Mouse (Mus musculus): Measurements from ENCODE around the gene Eng. TPM values are rescaled to one million over a fixed set of nuclear protein-coding genes. Genes with fewer than 3 reads are reported as not detected.

The Eng gene
- polyA plus RNA-seq (2015; fragmentation: Nextera tagmentation; extraction: Ambion mirVana), result 71.9 and 82.1 TPM in 2 replicates

DNA sequence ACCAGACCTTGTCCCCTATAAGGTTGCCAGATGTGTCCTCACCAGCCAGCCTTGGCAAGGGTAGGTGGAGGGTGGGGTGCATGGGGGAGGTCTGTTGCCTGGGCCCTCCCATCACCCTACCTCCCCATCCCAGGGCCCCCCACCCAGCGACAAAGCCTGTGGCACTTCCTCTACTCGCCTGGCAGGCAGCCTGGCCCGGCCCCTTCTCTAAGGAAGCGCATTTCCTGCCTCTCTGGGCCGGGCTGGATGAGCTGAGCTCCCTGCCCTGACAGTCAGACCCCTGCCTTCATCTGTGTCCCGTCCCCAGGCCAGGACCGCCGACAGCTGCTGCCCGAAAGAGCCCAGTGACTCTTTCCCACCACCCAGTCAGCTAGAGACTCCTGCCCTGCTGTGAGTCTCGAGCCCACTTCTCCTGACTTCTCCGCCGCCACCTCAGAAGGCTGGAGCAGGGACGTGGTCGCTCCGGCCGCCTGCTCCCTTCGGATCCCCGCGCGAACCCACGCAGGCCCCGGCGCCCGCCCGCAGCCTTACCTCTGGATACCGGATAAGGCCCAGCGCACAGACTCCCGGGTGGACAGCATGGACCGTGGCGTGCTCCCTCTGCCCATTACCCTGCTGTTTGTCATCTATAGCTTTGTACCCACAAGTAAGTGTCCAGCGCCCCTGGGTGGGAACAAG, at the start of gene Eng:
Eng (plus strand) TSS at position 217 of the 678 bp plus-strand sequence.
- Histone ChIP-seq H3K27ac (peak within 1 kb of the TSS; percentile 78), H3K4me1 (peaks cover 46% of the 10 kb centered on the region), H3K4me2 (peak within 1 kb of the TSS; percentile 48), H3K36me3 (no peaks in the 10 kb centered on the region), H3K9ac (peak within 1 kb of the TSS; percentile 39), H3K9me3 (replicated peaks) (no peaks in the 10 kb centered on the region), H3K4me3 (replicated peaks) (peak within 1 kb of the TSS; percentile 45), H3K27me3 (no peaks in the 10 kb centered on the region)
- WGBS, result 52% methylated on average over 31 of the region's 31 CpGs
- ATAC-seq (replicated peaks; ENCODE audit: low FRiP score), result peak; percentile 71

DNA sequence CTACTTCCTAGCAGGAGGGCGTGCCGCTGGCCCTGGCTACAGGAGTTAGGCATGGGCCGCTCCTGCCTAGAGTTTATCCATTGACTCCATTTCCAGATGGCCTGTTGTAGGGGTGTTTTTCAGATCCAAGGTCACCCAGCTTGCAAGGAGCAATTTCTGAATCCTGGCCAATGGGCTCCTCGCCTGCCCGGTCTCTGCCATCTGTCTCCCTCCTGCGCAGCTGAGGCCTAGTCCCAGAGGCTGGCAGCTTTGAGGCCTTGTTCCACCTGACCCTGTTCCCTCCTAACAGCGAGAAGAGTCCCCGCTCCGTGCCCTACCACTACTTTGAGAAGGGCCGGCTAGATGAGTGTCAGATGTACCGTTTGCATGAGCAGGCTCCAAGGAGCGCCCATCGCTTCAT, 49.7 kb upstream of the Eng start:
- Histone ChIP-seq H3K9ac (no peak overlapping the region), H3K36me3 (peaks cover 30% of the 10 kb centered on the region), H3K27ac (no peak overlapping the region), H3K4me3 (replicated peaks) (no peak overlapping the region), H3K4me2 (no peak overlapping the region), H3K27me3 (no peaks in the 10 kb centered on the region), H3K9me3 (replicated peaks) (no peaks in the 10 kb centered on the region), H3K4me1 (peaks cover 10% of the 10 kb centered on the region)
- 93% methylated on average over 13 of the region's 13 CpGs for WGBS
- ATAC-seq (replicated peaks; ENCODE audit: low FRiP score), result no peak

DNA sequence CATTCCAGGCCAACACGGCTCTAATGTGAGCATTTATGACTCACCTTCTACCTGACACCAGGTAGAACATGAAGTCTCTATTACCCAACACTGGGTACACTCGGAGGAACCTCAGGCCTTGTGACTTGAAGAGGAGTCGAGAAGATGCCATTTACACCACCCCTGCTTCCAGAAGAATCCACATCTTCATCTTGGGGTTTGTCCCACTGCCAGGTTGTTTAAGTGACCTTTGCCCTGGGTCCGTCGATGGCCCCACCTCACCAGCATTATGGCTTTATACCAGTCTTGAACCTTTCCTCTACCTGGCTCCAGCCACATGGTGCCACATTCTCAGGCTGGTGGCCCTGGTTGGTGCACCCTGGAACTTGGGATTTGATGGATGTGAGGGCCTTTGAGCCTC, 49.1 kb upstream of the Eng start:
- H3K4me3 ChIP-seq (replicated peaks), result no peak overlapping the region
- H3K27ac ChIP-seq, result no peak overlapping the region
- H3K4me2 ChIP-seq, result no peak overlapping the region
- peaks cover 15% of the 10 kb centered on the region for H3K4me1 ChIP-seq
- ATAC-seq (replicated peaks; ENCODE audit: low FRiP score), result no peak
- H3K27me3 ChIP-seq, result no peaks in the 10 kb centered on the region
- peaks cover 30% of the 10 kb centered on the region for H3K36me3 ChIP-seq
- no peaks in the 10 kb centered on the region for H3K9me3 ChIP-seq (replicated peaks)
- WGBS, result 86% methylated on average over 5 of the region's 5 CpGs
- H3K9ac ChIP-seq, result no peak overlapping the region

DNA sequence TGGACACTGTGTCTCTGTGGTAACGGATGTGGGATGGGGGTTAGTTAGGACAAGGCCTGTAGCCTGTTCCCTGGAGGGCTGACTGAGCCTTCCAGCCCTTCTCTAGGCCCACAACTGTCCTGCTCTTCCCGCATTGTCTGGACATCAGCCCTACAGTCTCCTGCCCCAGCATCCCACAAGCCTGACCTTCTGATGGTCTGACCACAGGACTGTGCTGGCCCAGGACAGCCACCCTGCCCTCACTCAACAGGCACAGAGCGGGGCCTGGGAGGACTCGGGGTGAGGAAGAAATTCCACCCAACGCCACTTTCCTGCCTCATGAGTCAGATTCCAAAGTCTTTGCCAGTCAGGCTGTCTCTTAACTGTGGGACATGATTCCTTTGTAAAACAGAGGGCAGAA, 48.7 kb upstream of the Eng start:
- H3K36me3 ChIP-seq, result peaks cover 30% of the 10 kb centered on the region
- 84% methylated on average over 5 of the region's 5 CpGs for WGBS
- no peak overlapping the region for H3K9ac ChIP-seq
- no peaks in the 10 kb centered on the region for H3K9me3 ChIP-seq (replicated peaks)
- no peaks in the 10 kb centered on the region for H3K27me3 ChIP-seq
- H3K4me3 ChIP-seq (replicated peaks), result no peak overlapping the region
- H3K4me1 ChIP-seq, result peaks cover 20% of the 10 kb centered on the region
- H3K4me2 ChIP-seq, result no peak overlapping the region
- H3K27ac ChIP-seq, result no peak overlapping the region
- no peak for ATAC-seq (replicated peaks; ENCODE audit: low FRiP score)

DNA sequence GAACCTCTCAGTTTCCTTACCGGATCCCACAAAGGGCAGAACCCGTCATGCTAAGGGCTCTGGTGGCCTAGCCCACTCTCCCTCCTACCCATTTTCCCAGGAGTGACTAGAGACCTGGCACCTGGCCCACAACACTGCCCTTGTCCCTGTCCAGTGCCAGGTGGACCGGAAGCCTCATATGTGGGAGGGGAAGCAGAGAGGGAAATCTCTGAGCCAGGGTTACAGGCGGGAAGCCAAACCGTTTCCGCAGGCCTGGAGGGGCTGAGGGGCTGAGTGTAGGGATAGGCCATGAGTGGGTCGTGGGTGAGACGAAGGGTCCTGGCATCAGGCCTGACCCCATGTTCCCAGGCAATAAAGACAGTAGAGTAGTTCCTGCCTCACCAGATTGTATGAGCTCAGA, 47.9 kb upstream of the Eng start:
- H3K27ac ChIP-seq, result no peak overlapping the region
- peaks cover 30% of the 10 kb centered on the region for H3K36me3 ChIP-seq
- no peak overlapping the region for H3K4me3 ChIP-seq (replicated peaks)
- H3K9me3 ChIP-seq (replicated peaks), result no peaks in the 10 kb centered on the region
- no peaks in the 10 kb centered on the region for H3K27me3 ChIP-seq
- no peak overlapping the region for H3K4me2 ChIP-seq
- no peak overlapping the region for H3K9ac ChIP-seq
- H3K4me1 ChIP-seq, result peaks cover 20% of the 10 kb centered on the region
- ATAC-seq (replicated peaks; ENCODE audit: low FRiP score), result no peak
- 60% methylated on average over 8 of the region's 8 CpGs for WGBS

DNA sequence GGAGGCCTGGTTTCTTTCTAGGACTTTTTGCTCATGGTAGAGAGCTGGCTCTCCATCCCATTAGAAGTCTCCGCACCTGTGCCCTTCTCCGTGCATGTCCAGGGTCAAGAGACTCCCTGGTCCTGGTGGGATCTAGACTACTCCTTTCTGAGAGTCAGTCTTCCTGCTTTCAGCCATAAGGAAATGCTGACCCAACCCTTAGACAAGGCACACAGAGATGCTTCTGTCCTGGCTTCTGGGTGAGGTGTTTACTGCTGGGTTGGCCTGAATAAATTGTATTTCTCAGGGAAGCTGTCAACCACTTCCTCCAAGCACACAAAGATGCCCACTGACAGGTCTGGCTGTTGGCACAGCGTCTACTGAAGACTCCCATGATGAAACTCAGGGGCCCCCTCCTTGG, 47.0 kb upstream of the Eng start, which contains the start of gene St6galnac6:
St6galnac6 (plus strand) TSS at position 301 of the 400 bp plus-strand sequence.
- no peaks in the 10 kb centered on the region for H3K9me3 ChIP-seq (replicated peaks)
- H3K27me3 ChIP-seq, result no peaks in the 10 kb centered on the region
- no peak within 1 kb of the TSS for H3K27ac ChIP-seq
- ATAC-seq (replicated peaks; ENCODE audit: low FRiP score), result no peak
- peaks cover 23% of the 10 kb centered on the region for H3K36me3 ChIP-seq
- H3K4me1 ChIP-seq, result peaks cover 20% of the 10 kb centered on the region
- H3K4me2 ChIP-seq, result no peak within 1 kb of the TSS
- 92% methylated on average over 3 of the region's 3 CpGs for WGBS
- no peak within 1 kb of the TSS for H3K4me3 ChIP-seq (replicated peaks)
- no peak within 1 kb of the TSS for H3K9ac ChIP-seq

DNA sequence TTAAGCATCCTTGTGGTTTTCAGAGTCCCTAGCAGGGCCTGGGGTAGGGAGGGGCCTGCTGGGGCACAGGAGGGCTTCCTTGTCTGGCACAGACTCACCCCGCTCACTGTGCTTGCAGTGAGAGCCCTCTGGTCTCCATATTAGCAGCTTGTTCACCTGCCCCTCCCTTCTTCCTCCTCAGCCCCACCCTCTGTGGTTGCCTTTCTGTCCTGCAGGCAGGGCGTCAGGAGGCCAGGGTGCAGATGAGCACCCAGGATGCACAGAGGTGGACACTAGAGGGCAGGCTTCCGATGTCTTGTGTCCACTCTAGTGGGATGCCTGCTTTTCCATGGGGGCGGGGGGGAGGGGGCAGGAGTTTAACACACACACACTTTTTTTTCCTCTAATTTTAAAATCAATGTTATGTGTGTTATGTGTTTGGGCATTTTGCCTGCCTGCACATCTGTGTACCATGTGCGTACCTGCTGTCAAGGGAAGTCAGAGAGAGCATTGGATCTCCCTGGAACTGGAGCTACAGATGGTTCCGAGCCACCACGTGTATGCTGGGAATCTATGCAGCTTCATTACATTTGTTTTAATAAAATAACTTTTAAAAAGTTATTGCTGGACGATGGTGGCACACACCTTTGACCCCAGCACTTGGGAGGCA, 44.9 kb upstream of the Eng start:
- ATAC-seq (replicated peaks; ENCODE audit: low FRiP score), result 0 out of 2 replicates have a peak, but pooled peaks have one; percentile 30

DNA sequence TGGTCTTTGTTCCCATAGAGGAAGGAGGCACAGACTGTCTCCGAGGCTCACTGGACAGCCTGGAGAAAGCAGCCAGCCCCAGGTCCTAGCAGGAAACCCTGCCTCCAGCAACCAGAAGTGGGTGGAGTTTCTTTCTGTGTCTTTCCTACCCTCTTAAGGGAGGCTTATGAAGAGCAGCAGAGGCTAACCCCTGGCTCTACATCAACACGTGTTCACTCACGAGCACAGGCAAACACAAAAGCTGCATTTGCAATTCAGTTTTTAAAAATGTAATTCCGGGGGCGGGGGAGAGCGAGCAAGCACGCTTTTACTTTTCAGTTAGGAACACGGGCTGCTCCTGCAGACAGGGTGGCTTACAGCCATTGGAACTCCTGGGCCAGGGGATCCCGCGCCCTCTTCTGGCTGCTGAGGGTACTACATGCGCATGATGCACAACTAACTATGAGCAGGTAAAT, 43.8 kb upstream of the Eng start:
- Histone ChIP-seq H3K27me3 (no peaks in the 10 kb centered on the region), H3K9ac (peak overlapping the region; percentile 27; the same call in 1 of the 2 replicates), H3K9me3 (replicated peaks) (no peaks in the 10 kb centered on the region), H3K36me3 (peaks cover 4% of the 10 kb centered on the region; the same call in 1 of the 2 replicates), H3K4me1 (peaks cover 34% of the 10 kb centered on the region), H3K4me3 (replicated peaks) (peak overlapping the region; percentile 44), H3K4me2 (peak overlapping the region; percentile 62), H3K27ac (peak overlapping the region; percentile 72)
- ATAC-seq (replicated peaks; ENCODE audit: low FRiP score), result peak; percentile 61; the same call in 1 of the 2 replicates
- whole genome bisulfite sequencing, result under 1% methylated on average over 11 of the region's 11 CpGs

More for the DNA sequence above, 44.9 kb upstream of the Eng start:
- no peak overlapping the region for H3K27ac ChIP-seq
- H3K9me3 ChIP-seq (replicated peaks), result no peaks in the 10 kb centered on the region
- H3K27me3 ChIP-seq, result no peaks in the 10 kb centered on the region
- H3K4me2 ChIP-seq, result no peak overlapping the region
- H3K9ac ChIP-seq, result no peak overlapping the region
- H3K4me1 ChIP-seq, result peaks cover 23% of the 10 kb centered on the region
- H3K36me3 ChIP-seq, result peaks cover 11% of the 10 kb centered on the region
- WGBS, result 52% methylated on average over 8 of the region's 8 CpGs
- no peak overlapping the region for H3K4me3 ChIP-seq (replicated peaks)

DNA sequence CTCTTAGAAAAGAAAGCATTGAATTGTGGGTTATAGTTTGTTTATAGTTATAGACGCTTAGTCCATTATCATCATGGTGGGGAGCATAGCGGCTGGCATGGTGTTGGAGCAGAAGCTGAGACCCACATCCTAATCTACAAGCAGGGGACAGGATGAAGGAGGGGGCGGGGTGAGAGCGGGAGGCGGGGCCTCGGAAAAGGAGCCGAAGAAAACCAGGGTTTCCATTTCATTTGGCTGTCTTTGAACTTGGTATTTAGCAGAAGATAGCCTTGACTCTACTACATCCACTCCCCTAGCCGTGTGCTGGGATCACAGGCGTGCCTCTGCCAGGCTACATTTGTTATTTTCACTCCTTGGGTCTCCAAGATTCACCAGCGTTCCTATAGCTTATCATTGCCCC, 41.8 kb upstream of the Eng start:
- WGBS, result 47% methylated on average over 10 of the region's 10 CpGs
- Histone ChIP-seq H3K4me3 (replicated peaks) (no peak overlapping the region), H3K4me1 (peaks cover 47% of the 10 kb centered on the region), H3K36me3 (no peaks in the 10 kb centered on the region), H3K9ac (no peak overlapping the region), H3K27ac (no peak overlapping the region), H3K4me2 (no peak overlapping the region), H3K9me3 (replicated peaks) (no peaks in the 10 kb centered on the region), H3K27me3 (no peaks in the 10 kb centered on the region)
- ATAC-seq (replicated peaks; ENCODE audit: low FRiP score), result no peak

DNA sequence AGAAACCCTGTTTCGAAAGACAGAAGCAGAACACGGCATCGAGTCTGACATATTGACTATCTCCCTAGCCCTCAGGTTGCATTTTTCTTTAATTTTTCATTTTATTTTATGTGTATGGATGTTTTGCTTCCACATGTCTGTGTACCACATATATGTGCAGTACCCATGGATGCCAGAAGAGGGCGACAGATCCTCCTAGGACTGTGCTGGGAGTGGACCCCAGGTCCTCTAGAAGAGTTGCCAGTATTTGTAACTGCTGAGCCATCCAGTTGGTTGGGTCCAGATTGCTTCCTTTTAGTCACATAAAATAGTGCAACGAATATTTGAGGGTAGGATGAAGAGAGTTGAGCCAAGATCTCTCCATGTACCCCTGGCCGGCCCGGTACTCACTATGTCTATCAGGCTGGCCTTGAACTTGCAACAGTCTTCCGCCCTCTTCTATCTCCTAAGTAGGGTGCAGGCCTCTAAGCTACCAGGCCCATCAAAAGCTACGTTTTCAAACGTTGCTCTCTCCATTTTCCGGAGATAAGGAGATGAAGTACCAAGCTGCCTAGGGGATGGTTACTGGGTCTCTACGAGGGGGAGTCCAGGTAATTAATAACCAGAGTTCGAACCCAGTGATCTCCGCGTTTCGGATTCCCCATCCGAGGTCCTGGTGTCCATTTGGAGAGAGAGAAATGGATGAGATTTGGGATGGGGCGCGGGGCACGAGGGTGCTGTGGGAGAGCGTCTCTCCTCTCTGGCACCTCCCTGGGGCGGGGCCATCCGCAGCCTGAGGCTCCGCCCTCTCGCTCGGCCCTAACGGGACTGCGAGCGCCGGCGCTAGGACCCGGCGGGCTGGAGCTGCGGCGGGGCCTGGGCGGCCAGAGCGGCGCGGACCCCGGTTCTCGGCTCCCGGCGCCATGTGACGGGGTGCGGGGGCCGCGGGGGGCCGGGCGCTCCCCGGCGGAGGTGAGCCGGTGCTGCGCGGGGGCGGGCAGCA, 39.9 kb upstream of the Eng start:
- Histone ChIP-seq H3K4me3 (replicated peaks) (peak overlapping the region; percentile 79), H3K4me2 (peak overlapping the region; percentile 98), H3K9ac (peak overlapping the region; percentile 76), H3K4me1 (peaks cover 59% of the 10 kb centered on the region), H3K27ac (peak overlapping the region; percentile 84), H3K36me3 (no peaks in the 10 kb centered on the region), H3K9me3 (replicated peaks) (no peaks in the 10 kb centered on the region), H3K27me3 (no peaks in the 10 kb centered on the region)
- ATAC-seq (replicated peaks; ENCODE audit: low FRiP score), result peak; percentile 76
- WGBS, result 12% methylated on average over 48 of the region's 55 CpGs

DNA sequence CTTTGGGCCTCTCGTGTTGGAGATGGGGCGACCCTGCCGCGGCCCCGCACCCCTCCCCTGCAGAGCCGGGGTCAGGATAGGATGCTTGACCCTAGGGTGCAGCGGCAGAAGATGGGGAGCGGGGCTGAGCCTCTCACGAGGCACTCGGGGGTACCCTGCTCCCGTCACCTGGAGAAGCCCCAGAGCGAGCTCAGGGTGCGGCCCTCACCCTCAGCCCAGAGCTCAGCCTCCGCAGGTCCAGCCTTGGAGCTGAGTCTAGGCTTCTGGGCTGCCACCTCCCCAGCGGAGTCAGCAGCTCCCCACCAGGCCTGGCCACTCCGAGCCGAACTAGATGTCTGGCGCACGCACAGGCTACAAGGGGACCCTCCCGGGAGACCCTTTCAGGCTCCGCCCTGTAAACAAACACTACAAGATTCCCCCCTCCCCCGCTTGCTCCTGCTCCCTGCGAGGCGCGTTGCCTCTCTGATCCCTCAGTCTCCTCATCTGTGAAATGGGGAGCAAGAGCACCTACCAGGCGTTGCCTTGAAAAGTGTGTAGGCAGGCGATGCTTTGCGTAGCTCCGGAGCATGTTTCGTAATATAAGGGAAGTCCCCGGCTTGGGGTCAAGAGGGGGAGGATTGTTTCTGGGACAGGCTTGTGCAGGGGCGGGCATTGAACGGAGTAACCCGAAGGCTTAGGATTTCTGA, 39.0 kb upstream of the Eng start:
- peak; percentile 35 for ATAC-seq (replicated peaks; ENCODE audit: low FRiP score)
- Histone ChIP-seq H3K4me3 (replicated peaks) (peak overlapping the region; percentile 79), H3K27ac (peak overlapping the region; percentile 84), H3K4me1 (peaks cover 49% of the 10 kb centered on the region), H3K9me3 (replicated peaks) (no peaks in the 10 kb centered on the region), H3K4me2 (peak overlapping the region; percentile 98), H3K27me3 (no peaks in the 10 kb centered on the region), H3K36me3 (peaks cover 5% of the 10 kb centered on the region; the same call in 1 of the 2 replicates), H3K9ac (peak overlapping the region; percentile 76)
- WGBS, result 5% methylated on average over 34 of the region's 34 CpGs
